Mouse (Mus musculus) lung, adult 2 months (tissue): Measurements from ENCODE around the gene Cog6. TPM values are rescaled to one million over a fixed set of nuclear protein-coding genes. Genes with fewer than 3 reads are reported as not detected.
"Not testable (repeated sequence)": the region's sequence is repeated elsewhere in the genome, so short reads cannot be mapped to it uniquely, and the experiment has no call there.

ENCODE experiments used
- DNase-seq: peaks from one replicate; pipeline ENCODE4 v3.0.0; 2022
- H3K4me1 ChIP-seq: fragments of 200-500 bp; 2 replicates; pipeline ENCODE4 v1.6.1; 2011; ENCODE audit warnings: low read length; ENCODE audit not compliant: control insufficient read depth, insufficient read depth
- H3K4me3 ChIP-seq: fragments of 200-500 bp; replicated peaks from 2 replicates; pipeline ENCODE3; 2011; ENCODE audit warnings: low read depth, mild to moderate bottlenecking, control low read depth, low read length; ENCODE audit errors: extremely low read depth
- CTCF ChIP-seq: fragments of 200-500 bp; IDR thresholded peaks from 2 replicates; pipeline ENCODE4 v1.5.1; 2011; ENCODE audit warnings: mild to moderate bottlenecking, low read length, control low read depth; ENCODE audit not compliant: insufficient read depth
- POLR2A ChIP-seq: fragments of 200-500 bp; IDR thresholded peaks from 2 replicates; pipeline ENCODE4 v1.6.1; 2011; ENCODE audit warnings: low read depth, mild to moderate bottlenecking, control low read depth, low read length, borderline replicate concordance; ENCODE audit errors: extremely low read depth
- WGBS: fragments of 180-500 bp; shearing (Covaris S2); methylation state at CpG from one replicate; pipeline ENCODE4 v1.1.7; 2018; 5-methylcytosine and 5-hydroxymethylcytosine counted together
- polyA plus RNA-seq: library from polyadenylated mRNA; depleted of rRNA; stranded (reverse); fragments of >200 nt; gene quantifications from 2 replicates; pipeline ENCODE4 v1.2.3, GENCODE M21; 2012

Gene Cog6
- polyA plus RNA-seq, 1 experiment: 15.8 TPM

DNA sequence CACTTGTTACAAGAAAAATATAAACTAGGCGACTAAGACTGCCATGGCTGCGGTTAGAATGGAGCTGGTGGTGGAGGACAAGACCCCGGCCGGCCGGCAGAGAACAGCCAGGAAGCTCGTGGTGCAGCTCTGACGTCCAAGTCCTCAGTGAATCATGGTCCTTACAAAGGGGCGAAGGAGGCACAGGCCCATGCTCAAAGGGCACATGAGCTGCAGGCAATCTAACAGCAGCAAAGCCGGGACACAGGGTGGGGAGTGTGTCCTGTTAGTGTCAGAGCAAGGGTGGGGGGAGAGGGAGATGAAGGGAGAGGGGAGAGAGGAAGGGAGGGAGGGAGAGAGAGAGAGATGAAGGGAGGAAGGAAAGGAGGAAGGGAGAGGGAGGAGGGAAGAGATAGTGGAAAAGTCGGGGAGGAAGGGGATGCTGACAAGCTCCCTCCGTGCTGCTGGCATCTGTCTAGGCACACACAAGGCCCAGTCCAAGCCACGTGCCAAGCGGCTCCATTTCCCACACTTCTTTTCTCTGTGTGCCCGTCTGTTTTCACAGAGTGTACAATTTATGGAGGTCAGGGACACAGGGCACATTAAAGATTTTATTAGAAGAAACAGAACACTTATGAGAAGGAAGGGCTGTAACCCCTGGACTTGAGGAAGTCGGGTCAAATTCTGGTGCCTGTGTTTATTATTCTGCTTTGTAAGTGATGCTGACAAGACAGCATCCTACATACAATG lies 17.9 kb downstream of the Cog6 start:
- DNase-seq: no peak
- TF ChIP-seq POLR2A: no peak
- TF ChIP-seq CTCF: no peak
- Histone ChIP-seq H3K4me3 (no peak overlapping the region), H3K4me1 (no peaks in the 10 kb centered on the region)
- 74% methylated on average over 15 of the region's 15 CpGs for WGBS

DNA sequence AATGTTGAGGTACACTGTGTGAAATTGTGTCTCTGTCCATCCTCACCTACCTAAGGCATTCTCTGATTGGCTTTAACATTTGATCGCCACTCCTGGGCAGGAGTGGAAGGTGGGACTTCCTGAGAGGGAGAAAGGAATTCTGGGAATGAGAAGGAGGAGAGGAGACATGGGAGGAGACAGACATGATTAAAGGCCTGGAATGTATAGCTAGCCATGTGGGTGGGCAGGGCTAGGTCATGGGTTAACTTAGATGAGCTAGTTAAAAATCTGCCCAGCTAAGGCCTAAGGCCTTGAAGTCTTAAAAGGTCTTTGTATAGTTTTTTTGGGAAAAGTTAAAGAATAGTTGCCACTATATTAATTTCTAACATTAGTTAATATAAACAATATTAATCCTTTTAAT lies 19.7 kb downstream of the Cog6 start:
- TF ChIP-seq POLR2A (no peak), CTCF (no peak)
- Histone ChIP-seq H3K4me3 (no peak overlapping the region), H3K4me1 (no peaks in the 10 kb centered on the region)
- no peak for DNase-seq
- 79% methylated on average over 1 of the region's 1 CpGs for WGBS

DNA sequence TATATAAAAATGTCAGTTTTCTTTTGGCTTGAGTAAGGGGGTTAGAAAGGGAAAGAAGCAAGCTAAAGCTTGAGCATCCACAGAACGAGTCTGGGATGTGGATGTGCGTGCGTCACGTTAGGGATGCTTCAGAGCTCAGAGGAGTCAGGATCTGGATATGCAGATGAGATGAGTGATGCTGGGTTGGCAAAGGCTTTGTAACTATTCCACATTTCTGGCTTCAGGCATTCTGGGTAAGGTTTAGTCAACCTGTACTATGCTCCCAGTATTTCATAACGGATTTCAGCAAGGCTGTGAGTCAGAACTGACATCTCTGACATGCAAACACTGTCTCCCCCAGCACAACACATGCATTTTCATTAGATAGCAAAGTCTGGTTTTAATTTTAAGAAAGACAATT lies 20.4 kb downstream of the Cog6 start:
- H3K4me3 ChIP-seq: no peak overlapping the region
- no peak for TF ChIP-seq CTCF
- no peak for TF ChIP-seq POLR2A
- no peaks in the 10 kb centered on the region for H3K4me1 ChIP-seq
- no peak for DNase-seq
- 96% methylated on average over 5 of the region's 5 CpGs for WGBS

DNA sequence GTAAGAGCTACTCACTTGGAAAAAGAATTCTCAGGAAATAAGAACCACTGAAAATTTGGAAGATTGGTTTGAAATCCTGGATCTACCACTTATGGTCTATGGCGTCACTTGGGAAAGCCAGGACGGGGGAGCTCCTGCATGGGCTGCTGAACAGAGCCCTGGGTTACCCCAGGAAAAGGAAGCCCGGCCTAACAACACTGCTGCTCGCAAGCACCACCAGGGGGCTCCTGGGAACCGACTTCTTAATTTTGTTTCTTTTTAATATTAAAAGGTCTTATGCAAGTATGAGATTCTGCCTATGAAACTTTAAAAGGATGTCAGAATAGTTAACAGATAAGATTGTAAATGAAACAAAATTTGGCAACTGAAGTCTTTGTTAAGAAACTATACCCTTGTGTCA lies 22.4 kb downstream of the Cog6 start:
- 64% methylated on average over 5 of the region's 5 CpGs for WGBS
- Histone ChIP-seq H3K4me3 (no peak overlapping the region), H3K4me1 (no peaks in the 10 kb centered on the region)
- TF ChIP-seq CTCF: 0 out of 2 replicates have a peak, but pooled peaks have one; percentile 12
- TF ChIP-seq POLR2A: no peak
- no peak for DNase-seq

DNA sequence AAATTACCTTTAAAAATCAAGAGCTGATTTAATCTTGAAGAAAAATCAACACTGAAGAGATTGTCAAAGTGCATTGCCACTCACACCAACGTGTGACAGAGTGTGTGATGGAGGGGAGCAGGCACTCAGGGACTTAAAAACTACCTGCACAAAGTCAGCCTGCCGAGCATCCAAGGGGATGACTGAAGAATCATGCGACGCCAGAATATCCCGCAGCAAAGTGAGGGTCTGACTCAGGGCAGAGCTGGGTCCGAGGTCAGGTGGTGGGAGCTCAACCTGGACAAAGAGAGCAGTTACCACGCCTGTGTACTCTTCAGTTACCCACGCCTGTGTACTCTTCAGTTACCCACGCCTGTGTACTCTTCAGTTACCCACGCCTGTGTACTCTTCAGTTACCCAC lies 23.7 kb downstream of the Cog6 start:
- WGBS: 88% methylated on average over 10 of the region's 10 CpGs
- Histone ChIP-seq H3K4me3 (no peak overlapping the region), H3K4me1 (no peaks in the 10 kb centered on the region)
- no peak for DNase-seq
- TF ChIP-seq POLR2A: no peak
- no peak for TF ChIP-seq CTCF

DNA sequence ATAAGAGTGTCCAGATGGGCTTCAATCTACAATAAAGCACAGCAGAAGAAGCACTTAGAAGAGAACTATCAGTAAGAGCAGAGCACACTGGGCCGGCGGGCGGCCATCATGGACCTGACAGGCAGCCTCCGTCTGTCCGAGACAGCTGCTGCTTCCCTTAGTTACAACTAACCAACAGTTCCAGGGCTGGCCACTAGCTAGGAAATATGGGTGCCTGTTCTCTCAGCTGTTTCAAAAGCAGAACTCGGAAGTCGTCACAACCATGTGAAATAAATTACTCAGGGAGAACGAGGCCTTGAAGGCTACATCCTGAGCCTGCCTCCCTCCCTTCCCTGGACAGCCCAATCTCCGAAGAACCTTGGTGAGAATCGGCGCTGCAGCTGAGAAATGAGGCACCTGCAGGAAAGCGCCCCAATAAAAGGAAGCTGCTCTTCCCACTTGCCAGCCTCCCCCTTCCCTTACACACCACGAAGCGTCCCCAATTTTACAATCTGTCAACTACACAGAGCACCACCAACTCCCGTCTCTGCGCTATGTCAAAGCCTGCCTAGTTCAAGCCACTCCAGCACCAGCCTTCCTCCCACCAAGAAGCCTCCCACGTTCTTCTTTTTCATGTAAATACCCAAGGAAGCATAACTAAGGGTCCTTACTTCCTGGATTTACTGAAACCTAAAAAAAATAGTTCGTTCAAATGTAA lies 26.8 kb downstream of the Cog6 start:
- no peak for TF ChIP-seq POLR2A
- TF ChIP-seq CTCF: no peak
- 74% methylated on average over 18 of the region's 18 CpGs for WGBS
- H3K4me1 ChIP-seq: no peaks in the 10 kb centered on the region
- no peak overlapping the region for H3K4me3 ChIP-seq
- DNase-seq: no peak

DNA sequence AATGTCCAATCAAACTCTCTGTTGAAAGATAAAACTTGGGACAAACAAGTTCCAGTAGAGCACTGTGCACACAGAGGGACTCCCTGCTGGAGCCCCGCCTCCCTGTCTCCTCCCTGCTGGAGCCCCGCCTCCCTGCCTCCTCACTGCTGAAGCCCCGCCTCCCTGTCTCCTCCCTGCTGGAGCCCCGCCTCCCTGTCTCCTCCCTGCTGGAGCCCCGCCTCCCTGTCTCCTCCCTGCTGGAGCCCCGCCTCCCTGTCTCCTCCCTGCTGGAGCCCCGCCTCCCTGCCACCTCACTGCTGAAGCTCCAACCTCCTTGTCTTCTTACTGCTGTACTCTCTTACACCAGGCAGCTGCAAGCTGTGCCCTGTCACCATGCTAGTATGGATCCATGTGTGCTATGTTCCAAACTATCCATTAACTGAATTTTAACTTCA lies 31.5 kb downstream of the Cog6 start:
- not testable (repeated sequence) for H3K4me1 ChIP-seq, DNase-seq, H3K4me3 ChIP-seq
- WGBS: 80% methylated on average over 6 of the region's 7 CpGs

DNA sequence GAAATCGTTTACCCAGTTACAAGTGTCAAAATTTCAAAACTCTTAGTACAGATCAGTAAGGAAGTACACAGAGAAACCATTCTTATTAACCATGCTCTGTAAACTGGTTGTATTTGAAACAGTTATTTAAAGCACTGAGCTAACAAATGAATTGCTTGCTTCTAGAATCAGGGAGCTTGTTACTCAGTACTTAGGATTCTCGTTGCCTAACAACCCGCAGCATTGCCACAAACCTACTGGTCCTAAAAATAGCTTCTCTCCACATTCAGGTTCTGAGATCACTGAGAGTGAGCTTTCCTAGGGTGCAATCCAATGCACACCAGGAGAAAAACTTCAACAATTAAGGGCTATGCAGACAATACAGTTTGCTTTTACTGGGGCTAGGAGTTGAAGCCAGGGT lies 33.3 kb downstream of the Cog6 start:
- no peak for DNase-seq
- 66% methylated on average over 3 of the region's 3 CpGs for WGBS
- TF ChIP-seq POLR2A (no peak), CTCF (no peak)
- Histone ChIP-seq H3K4me3 (no peak overlapping the region), H3K4me1 (peaks cover 6% of the 10 kb centered on the region)

DNA sequence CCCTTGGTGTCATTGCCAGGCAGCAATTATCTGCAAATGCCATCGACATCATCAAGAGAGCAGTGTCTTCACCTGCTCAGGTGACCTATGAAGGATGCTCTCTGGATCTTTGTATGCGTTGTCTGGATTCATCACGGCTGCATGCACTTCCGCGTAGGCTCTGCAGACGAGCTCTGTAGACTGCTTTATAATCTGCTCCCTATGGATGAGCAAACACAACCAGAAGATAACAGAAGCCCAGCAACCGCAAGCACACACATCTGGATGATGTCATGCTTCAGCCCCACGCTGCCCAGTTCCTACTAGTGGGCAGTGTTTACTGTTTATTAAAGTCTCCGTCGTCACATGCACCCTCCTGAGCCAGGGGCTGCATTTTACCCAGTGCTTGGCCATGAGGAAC lies 34.0 kb downstream of the Cog6 start:
- no peak overlapping the region for H3K4me3 ChIP-seq
- DNase-seq: no peak
- H3K4me1 ChIP-seq: peaks cover 6% of the 10 kb centered on the region
- TF ChIP-seq CTCF (no peak), POLR2A (no peak)
- 78% methylated on average over 10 of the region's 10 CpGs for WGBS
